Mouse (Mus musculus) kidney, adult 8-10 months (tissue): ENCODE data around the gene Klc2.
"Not testable (repeated sequence)": the region's sequence is repeated elsewhere in the genome, so short reads cannot be mapped to it uniquely, and the experiment has no call there.

Source experiments
- DNase-seq, 2 experiments: peaks; one replicate each; pipeline ENCODE4 v3.0.0; 2022

Gene Klc2

DNA sequence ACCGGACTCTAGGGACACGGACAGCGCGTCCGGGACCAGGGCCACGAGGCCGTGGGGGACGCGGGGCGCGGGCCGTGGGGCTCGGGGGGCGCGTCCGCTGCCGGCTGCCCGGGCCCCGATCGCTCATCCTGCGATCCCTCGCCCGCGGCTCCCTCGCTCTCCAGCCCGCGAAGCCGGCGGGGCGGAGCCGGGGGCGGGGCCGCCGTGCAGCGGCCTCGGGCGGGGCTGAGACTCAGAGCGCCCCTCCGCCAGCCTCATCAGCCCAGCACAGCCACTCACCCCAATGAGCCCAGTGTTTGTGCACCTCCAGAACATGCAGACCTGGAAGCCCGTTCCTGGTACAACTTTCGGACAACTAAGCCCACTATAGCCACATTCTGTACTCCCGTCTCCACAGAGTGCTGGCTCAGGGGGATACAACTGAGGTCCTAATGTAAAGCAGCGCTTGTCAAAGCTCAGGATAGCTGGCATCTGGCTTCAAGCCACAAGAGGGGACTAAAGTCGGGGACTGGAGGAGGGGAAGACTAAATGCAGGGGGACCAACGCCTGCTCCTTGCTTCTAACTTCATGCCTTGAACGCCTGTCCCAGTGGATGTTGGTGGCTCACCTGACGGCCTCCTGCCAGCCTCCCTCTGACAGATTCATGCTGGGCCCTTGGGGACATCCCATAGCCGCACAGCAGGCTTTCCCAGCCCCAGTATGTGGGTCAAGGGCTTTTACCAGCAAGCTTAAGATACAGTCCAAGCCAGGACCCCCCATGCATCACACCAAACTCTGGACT is 19.8 kb downstream of the Klc2 start, which contains the start of gene Cnih2:
Gene Cnih2, minus strand, starts transcription at position 159 of the 781 bp plus-strand sequence.
- no peak for DNase-seq

DNA sequence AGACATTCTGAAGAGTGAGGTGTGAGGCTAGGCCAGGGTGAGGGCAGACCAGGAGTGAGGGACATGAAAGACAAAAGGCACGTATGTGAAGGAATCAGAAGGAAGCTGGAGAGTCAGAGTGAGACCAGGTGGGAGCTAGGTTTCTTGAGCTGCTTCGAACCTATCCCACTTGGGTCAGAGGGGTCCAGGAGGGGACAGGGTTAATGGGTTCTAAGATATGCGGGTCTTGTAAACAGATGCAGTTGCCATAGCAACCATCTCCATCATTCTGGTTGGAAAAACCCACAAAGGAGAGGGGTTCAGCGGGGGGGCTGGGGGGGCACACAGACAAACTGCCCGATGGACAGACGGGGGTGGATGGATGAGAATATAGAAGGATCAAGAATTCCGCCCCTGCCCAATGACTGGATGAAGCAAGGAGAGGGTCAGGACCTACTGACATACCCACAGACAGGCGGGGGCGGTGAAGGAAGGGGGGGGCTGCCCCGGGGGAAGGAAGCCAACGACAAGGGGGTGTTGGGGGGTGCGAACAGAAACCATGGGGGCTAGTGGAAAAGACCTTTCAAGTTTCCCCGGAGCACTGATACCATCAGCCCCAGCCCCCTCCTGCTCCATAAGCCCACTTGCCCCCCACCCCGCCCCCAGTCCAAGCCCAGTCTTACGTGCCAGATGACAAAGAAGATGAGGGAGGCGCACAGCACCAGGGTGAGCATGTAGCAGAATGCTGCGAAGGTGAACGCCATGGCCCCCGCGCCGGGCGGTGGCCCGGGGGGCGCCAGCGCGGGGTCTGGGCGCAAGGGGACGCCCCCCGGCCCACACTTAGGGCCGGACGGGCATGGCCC is 20.6 kb downstream of the Klc2 start:
- DNase-seq: no peak

DNA sequence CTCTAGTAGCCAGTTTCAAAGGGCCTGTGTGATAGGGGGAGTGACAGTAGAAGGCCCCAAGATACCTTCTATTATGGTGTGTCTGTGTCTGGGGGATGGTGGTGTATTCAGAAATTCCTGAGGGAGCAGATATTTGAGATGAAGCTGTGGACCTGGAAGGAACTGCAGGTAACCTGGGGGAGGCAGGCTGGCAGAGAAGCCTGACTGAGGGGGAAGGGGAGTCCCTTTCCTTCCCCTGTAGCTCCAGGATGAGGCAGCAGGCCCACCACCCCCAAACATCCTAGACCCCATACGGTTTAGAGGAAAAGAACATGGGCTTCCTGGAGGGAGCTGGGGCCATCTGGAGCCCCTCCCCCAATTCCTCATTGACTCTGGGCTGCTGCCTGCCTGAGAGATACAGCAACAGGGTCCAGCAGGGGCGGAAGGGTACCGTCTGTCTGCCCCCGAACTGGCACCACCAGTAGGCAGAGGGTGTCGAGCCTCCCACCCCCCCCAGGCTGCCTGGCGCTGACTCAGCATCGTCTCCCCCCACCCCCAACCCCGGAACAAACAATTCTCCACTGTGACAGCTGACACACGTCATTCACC is 22.4 kb downstream of the Klc2 start:
- DNase-seq: no peak

DNA sequence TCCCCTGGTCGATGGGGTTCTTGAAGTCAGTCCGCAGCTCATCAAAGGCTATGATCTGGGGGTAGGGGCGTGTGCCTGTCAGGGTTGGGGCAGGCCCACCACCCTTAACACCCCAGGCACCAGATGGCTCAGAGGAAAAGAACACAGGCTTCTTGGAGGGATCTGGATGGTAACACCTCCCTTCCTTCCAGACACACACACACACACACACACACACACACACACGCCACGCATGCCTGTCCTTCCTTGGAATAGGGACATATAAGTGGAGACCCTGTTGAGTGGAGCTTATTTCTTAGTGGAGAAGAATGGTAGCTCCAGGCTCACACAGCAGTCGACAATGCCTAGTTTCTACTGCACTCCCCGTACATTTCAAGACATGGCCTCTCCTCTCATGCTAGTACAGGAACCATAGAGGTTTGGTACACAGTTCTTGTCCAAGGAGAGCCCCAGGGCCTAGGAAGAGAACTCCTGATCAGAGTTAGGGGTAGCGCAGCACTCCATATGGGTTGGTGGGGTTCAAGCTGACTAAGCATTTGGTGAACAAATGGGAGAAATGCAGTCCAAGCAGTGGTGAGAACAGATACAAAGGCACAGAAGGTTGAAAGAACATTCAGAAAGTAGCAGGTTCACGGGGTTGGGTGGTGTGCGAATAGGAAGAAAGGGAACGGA is 23.5 kb downstream of the Klc2 start:
- DNase-seq: no peak

DNA sequence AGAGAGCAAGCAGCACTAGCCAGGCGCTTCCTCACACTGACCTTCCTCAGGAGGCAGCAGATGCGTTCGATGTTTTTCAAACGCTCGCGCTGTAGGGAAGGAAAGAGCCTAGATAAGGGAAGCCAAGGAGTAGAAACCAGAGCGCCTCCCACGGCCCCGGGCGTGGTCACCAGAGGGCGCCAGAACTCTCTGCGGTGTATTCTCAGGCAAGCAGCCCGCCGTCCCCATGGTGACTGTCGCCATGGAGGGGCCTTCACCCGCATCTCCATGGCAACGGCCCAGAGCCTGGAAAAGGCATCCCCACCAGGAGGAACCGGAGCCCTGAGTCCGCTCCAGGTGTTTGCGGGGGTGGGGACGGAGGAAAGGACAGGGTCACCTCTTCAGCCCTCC is 24.1 kb downstream of the Klc2 start:
- peak; percentile 84 to 93 for DNase-seq

DNA sequence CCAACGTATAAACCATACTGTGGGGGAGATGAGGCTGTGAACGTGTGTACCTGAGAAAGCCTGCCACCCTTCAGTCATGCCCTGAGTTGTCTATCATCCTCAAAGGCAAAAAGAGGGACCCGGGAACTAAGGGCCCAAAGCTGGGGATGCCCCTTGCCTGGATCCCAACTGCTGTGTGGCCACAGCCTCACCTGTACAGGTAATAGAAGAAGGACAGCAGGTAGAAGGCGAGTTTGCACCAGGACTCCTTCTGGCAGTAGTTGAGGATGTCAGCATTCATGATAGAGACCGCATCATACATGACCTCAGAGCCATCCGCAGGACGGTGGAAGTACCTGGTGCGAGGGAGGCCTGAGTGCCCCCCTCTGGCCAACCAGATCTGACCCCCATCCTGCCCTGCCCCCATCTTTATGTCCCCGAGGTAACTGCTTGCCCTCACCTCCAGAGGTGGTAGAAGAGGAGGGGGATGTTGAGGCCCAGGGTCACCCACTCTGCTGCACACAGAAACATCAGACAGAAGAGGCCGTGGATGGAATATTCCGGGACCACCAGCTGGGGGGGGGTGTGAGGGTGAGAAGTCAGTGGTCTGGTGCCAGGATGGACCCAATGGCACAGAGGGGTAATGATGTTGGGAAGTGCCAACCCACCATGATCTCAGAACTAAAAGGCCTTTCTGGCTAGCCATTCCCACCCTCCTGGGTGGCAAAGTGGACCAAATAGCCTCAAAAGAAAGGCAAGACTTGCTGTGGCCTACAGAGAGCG is 24.7 kb downstream of the Klc2 start:
- no peak for DNase-seq

DNA sequence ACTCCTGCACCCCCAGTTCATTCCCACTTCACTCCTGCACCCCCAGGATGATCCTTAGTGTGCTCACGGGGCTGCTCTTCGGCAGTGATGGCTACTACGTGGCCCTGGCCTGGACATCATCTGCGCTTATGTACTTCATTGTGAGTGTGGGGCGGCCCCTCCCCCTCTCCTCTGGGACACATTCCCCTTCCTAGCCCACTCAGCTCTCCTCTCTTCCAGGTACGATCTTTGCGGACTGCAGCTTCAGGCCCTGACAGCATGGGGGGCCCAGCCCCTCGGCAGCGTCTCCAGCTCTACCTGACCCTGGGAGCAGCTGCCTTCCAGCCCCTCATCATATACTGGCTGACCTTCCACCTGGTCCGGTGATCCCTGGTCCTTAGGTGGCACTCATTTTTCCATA is 26.3 kb downstream of the Klc2 start:
- DNase-seq: no peak

DNA sequence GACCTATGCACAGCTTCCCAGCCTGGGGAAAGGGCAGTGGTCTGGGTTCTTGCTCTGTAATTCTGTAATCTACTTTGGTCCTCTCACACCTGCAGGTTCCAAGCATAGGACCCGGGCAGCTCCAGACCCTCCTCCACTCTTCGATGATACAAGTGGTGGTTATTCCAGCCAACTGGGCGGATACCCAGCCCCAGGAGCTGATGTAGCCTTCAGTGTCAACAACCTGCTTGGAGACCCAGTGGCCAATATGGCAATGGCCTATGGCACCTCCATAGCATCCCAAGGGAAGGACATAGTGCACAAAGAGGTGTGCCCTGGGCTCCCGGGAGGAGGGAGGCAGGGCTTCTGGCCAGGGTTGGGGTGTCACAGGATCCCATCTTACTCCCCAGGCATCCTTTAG is 29.0 kb downstream of the Klc2 start:
- DNase-seq: no peak

DNA sequence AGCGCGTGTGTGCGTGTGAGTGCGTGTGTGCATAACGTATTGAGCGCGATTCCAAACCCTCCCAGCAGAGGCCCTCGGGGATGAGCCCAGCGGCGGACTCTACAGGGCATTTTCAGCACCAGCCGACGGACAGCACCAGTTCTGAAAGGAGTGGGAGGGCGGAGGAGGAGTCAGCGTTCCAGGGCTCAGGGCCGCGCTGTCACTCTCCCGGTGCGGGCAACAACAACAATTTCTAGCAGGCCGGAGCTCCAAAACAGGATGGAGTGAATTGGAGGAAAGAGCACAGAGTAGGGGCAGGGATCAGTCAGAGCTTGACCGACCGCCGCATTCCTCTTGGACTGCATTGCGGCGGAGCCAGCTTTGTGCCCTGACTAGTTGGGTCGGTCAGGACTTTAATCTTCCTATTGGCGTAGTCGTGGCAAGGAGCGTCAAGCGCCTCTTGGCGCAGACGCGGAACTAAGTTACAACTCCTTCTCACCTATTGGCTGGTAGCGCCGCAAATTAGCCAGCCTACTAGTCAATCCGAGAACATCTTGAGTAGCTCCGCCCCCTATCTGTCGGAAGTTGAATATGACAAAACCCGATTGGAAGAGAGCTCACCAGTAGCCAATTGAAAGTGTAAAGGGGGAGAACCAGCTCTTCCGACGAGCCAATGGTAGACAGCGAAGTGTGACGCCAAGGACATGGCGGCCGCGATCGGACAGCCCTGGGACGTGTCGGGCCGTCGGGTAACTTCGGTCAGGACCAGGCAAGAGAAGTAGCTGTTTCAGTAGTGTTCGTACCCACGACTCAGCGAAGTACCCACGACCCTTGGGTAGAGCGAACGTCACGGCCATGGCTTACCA is 30.3 kb downstream of the Klc2 start, which contains the start of gene Yif1a:
Gene Yif1a, plus strand, starts transcription at position 655 of the 845 bp plus-strand sequence.
- peak; percentile 97 to 99 for DNase-seq

DNA sequence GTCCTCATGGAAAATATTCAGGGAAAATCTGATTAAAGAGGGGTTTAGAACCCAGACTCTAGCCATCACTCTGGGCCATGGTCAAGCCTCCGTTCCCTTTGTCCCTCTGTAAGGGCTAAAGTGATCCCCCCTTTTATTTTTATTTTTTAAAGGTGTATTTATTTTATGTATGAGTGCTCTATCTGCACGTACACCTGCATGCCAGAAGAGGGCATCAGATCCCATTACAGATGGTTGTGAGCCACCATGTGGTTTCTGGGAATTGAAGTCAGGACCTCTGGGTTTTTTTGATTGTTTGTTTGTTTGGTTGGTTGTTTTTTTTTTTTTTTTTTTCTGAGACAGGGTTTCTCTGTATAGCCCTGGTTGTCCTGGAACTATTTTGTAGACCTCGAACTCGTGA is 31.8 kb downstream of the Klc2 start:
- not testable (repeated sequence) for DNase-seq

DNA sequence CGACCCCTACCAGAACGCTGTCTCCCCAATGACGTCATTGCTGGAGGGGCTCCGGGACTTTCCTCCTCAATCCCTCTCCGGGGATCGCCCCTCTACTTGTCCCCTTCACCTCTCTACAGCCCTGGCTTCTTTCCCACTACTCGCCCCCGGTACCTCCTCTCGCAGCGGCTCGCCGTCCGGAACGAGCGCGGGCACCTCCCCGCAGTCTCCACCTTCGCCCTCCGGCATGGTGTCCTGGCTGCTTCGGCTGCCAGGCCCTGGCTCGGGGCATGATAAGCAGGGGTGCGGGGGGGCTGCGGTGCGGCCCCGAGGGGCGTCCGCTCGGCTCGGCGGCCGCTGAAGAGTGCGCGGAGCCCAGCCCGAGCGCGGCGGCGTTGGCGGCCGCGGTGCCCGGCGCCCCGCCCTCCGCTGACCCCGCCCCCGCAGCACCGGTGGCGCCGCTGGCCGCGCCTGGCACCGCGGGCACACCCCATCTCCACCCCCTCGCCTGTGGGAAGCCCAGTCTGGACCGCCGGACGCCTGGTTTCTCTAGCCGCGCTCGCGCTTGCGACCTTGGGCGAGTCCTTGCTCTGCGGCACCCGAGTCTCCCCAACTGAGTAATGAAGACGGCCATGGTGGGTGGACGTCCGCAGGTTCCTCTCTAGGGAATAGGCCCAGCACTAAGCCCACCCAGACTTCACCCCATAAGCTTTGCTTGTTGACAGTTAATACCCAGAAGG is 33.1 kb downstream of the Klc2 start, which contains the start of gene Tmem151a:
Gene Tmem151a, minus strand, starts transcription at position 387 of the 719 bp plus-strand sequence.
- peak; percentile 49 to 55 for DNase-seq

DNA sequence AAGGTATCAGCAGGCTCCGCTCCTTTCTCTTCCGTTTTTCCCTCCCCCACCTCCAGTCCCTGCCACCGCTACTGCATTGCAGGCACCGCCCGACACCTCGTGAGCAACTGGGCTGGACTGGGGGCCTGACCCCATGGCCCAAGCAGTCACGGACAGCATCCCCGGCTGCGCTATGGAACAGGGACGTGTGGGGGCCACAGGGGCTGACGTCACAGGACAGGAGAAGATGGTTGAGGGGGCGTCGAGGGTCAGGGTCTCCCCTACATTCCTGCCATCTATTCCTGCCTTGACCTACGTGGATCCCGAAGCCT is 33.6 kb downstream of the Klc2 start:
- no peak for DNase-seq

DNA sequence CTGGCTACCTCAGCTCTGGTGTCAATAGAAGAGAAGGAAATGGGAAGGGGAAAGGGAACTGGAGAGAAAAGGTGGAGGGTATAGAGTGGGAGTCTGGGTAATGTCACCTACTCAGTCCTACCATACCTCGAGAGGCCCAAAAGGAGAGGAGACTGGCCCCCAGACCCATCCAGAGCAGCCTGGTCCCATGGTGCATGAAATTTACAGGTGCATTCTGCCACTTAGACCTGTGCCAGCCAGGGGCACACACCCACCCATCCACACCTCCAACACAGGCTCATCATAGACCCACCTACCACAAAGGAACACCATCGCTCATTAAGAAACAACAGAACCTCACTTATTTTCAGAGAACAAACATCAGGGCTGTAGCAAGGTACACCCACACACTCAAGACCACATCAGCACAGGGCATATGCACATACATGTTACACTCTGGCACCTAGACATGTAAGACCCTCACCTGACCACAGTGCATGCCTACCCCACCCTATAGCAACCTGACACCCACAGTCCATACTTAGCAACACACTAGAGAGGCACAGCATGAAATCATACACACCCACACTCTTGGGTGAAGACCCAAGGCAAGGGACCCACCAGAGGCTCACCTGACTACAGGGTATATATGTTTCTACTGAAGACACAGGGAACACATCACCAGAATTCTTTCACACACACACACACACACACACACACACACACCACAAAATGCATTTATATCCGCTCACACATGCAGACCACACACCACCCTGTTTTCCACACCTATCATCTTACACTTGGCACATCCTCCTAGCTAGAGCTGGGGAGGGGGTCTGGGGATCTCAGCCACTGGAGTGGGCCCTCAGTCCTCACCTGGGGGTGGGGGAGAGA is 34.2 kb downstream of the Klc2 start:
- DNase-seq: no peak

DNA sequence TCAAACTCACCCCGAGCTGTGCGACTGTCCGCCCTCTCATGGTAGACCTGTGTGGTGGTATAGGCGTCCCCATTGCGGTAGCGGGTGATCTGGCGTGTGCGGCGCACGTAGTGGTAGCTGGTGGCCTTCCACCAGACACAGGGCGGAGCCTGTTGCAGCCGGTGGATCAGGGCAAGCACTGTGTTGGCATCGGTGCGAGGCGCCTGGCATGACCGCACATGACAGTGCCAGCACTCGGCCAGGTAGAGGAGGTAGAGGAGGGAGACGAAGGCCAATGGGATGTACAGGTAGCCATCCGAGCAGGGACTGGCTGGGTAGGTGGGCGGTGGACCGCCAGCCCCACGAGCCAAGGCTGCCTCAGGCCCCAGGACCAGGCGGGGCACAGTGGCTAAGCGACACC is 35.8 kb downstream of the Klc2 start:
- DNase-seq: no peak

DNA sequence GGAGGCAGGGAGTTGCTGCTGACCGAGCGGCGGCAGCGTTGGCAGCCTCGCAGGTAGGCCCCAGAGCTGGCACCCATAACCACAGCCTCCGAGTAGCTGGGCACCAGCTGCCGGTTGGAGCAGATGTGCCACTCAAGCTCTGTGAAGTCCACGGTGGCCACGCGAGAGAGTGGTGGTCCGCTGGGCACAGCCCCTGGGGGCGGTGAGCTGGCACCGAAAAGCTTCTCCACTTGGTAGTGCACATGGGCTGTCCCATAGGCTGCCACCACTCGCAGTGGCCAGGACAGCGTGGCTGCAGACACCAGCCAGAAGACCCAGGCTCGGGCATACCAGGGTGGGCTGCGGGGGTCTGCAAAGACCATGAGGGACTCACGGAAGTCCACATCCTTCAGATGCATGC is 36.4 kb downstream of the Klc2 start:
- DNase-seq: no peak

DNA sequence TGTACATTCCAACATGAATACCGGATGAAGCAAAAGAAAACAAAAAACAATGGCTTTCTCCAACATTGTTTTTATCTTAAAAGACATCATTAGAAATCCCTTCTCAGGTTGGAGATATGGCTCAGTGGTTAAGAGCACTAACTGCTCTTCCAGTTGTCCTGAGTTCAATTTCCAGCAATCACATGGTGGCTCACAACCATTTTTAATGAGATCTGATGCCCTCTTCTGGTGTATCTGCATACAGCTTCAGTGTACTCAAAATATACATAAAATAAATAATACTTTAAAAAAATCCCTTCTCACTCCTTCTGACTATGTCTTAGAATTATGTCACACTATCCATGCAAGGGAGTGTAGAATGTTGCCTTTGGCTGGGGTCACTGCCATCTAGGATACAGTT is 39.1 kb downstream of the Klc2 start:
- DNase-seq: no peak

DNA sequence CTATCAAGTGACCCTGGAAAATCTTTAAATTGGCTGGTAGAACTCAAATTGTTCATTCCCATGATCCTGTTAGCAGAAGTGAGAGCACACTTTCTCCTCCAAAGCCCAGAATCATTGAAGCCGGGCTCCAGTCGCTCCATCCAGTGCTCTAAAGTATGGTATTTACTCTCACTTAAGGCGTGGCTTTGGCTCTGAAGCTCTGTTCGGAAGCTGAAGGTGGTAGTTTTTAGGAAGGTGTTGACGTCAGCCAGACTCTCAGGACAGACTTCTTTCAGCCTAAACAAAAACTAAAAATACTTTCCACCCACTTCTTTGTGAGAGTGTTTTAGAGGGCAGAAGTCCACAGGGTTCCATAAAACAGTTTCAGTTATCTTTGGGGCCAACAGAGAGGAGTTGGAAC is 44.8 kb downstream of the Klc2 start:
- no peak for DNase-seq

DNA sequence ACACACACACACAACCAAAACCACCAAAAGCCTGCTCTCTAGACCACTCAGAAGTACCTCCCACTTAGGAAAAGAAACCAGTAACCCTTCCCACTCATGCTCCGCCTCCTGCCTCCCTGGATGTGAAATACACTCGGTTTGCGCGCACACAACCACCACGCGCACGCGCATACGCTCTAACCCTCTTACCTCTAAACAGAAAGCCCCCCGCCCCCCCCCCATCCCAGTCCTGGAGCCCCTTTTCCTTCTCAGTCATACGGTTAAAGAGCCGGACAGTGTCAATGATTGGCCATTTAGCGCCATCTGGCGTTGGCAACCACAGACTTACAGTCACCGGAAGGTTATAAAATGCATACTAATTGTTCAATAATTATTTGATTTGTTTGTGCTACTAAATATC is 45.3 kb downstream of the Klc2 start:
- peak in 1 of 2 experiments; percentile 64 for DNase-seq

DNA sequence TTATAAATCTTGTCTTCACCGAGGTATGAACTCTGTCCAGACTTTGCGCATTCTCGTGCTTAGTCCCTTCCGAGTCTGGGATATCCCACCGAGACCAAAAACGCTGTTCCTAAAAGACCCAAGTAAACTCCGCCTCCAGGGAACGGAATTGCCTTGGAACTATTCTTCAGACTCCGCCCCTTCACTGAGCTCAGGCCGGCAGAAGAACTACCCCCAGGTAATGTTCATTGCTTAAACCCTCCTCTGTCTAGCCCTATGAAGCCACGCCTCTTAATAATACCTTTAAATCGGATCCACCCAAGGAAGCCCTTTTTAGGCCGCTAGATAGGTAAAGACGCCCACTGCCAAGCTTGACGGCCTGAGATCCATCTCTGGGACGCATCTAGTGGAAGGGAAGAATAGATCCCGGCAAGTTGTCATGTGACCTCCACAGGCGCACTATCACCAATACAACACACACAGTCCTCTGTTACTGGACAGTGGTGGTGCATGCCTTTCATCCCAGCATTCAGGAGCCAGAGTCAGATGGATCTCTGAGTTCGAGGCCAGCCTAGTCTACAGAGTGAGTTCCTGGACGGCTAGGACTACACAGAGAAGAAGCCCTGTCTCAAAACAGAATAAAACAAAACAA is 45.9 kb downstream of the Klc2 start:
- DNase-seq: no peak
